Mouse (Mus musculus): ENCODE data around the gene Prkch. TPM values are rescaled to one million over a fixed set of nuclear protein-coding genes. Genes with fewer than 3 reads are reported as not detected.

Gene Prkch
- total RNA-seq, 2 experiments from 2014 or later = 25.1 to 27.2 TPM

- intact Hi-C loops (cut with DNase I) = no loop called here
- no peak for DNase-seq
These were observed 10.0 kb upstream of the Prkch start for GRCm38 (mm10) chr12:73574632-73575031.

DNA sequence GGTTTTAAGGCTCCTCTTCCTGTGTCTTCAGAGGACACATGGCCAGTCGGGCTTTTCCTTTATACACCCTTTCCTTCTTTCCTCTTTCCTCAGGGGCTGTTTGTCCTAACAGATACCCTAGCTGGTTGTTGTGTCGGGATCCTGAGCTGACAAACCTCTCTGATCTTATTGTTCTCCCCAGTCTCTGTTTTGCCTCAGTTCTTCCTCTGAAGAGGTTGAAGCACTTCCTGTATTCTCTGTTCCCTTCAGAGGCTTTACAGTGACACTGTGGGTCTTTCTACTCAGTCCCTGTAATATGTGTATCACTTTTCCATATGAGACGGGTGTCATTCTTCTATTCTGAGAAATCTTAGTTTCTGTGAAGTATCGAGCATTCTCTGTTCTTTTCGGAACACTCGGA is 6.5 kb upstream of the Prkch start:
- intact Hi-C loops (cut with DNase I) = no loop called here
- DNase-seq = no peak

GRCm38 (mm10) chr12:73580811-73581210 is 3.8 kb upstream of the Prkch start:
- intact Hi-C loops (cut with DNase I) = no loop called here

DNA sequence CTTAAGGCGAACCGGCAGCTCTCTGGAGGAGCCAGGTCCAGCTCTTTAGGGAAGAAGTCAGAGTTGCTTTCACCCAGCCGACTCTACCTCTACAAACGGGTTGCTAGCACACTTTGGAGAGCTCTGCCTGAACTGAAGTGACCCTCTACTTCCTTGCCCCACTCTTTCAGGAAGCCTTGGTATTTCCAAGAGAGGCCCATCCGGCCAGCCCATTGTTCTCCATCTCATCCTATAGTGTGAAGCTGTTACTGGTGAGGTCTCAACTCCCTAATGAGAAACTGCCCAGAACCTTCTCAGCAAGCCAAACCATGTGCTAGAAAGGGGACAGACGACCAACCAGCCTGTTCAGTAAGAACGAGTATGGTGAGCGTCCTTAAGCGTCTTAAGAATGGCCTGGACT is 1.3 kb upstream of the Prkch start:
- DNase-seq = peak in 1 of 2 experiments; percentile 12

More at GRCm38 (mm10) chr12:73580811-73581210, 3.8 kb upstream of the Prkch start:
- DNase-seq = no peak

GRCm38 (mm10) chr12:73583813-73584609 is 585 bp upstream of the Prkch start:
- DNase-seq = peak; percentile 37 to 61
- intact Hi-C loops (cut with DNase I) = loop anchor here (2.0 kb wide), 1 partner anchor 109 kb away; no protein-coding TSS in a partner anchor

More for the DNA sequence above, 1.3 kb upstream of the Prkch start:
- intact Hi-C loops (cut with DNase I) = no loop called here

- intact Hi-C loops (cut with DNase I) = loop anchor here (2.0 to 5.0 kb wide), 2 partner anchors 87 to 107 kb away; no protein-coding TSS in a partner anchor
- peak in 1 of 2 experiments; percentile 12 for DNase-seq
These were observed 725 bp downstream of the Prkch start for GRCm38 (mm10) chr12:73585241-73585801.

GRCm38 (mm10) chr12:73585850-73586249 is 1.3 kb downstream of the Prkch start:
- DNase-seq = no peak
- intact Hi-C loops (cut with DNase I) = loop anchor here (2.0 to 5.0 kb wide), 2 partner anchors 86 to 107 kb away; no protein-coding TSS in a partner anchor

DNA sequence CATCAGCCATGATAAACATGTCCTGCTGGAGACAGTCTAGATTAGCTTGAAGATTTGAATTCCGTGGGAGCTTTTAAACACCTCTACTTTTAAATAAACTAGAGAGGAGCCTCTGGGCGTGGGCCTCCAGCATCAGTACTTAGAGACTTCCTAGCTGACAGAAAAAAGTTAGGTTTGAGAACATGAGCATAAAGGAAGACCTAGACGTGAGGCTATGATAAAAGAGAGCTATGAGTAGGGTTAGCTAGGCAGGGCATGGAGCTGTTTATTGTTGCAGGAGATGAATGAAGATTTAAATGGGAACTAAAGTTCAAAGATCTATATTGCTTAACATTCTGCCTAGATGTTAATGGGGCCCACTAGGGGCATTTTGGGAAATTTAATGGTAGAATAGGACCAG is 2.7 kb downstream of the Prkch start:
- intact Hi-C loops (cut with DNase I) = loop anchor here (5.0 kb wide), 1 partner anchor 85 kb away; no protein-coding TSS in a partner anchor
- DNase-seq = no peak

DNA sequence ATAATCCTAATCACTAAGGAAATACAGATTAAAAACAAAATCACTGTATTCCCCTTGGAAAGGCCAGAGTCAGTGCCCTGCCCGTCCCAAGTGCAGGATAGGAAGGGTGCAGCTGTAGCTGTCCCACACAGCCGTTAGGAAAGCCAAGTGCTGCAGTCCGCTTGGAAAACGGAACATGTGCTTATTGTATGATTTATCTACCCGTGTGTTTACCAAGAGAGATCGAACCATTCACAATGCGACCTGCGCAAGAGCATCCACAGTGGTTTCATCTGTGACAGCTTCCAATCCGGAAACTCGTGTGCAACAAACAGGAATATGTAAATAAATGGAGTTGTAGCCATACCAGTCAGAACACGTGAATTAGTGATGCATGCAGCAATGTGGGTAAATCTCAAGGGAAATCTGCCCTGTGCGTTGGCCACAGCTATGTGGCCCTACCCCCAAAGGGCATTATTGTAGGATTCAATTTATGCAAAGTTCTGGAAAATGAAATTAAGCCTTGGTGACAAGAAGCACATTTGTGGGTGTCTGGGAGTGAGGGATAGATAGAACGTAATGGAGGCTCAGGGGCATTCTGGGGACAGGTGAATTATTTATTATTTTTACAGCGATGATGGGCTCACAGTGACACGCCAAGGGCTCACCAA is 6.2 kb downstream of the Prkch start:
- intact Hi-C loops (cut with DNase I) = no loop called here
- no peak for DNase-seq

- DNase-seq = peak; percentile 65 to 75
- intact Hi-C loops (cut with DNase I) = no loop called here
These were observed 7.0 kb downstream of the Prkch start for GRCm38 (mm10) chr12:73591625-73592024.

DNA sequence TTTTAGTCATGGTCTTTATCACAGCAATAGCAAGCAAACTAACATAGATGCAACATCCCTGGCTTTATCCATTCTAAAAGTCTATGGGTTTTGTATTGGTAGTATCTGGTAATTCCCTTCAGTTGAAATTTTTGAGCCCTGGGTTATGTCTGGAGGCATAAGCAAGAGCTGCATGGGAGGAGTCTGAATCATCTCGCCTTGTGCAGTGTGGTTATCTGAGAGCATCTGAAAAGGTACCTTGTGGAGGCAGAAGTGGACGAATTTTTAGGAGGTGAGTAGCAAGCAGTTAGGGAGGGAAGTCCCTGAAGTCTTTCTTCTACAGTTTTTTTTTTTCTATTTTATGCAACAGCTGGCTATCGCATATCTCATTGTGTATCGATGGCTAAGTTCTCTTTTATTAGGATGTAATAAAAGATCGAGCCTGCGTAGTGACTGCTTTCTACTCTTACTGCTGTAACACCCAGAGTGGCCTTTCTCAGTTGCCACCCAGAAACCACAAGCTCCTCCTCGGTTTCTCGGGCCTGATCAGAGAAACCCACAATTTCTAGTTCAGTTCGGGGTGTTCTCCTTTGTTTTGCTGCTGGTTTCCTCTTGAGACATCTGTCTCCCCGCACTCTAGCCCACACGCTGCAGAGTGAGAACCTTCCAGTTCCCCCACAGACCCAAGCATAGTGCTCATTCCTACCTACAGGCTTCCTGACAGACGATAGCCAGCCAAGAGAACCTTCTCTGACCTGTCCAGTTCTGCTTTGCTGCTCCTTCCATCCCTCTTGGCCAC is 8.6 kb downstream of the Prkch start:
- DNase-seq = no peak
- intact Hi-C loops (cut with DNase I) = no loop called here

DNA sequence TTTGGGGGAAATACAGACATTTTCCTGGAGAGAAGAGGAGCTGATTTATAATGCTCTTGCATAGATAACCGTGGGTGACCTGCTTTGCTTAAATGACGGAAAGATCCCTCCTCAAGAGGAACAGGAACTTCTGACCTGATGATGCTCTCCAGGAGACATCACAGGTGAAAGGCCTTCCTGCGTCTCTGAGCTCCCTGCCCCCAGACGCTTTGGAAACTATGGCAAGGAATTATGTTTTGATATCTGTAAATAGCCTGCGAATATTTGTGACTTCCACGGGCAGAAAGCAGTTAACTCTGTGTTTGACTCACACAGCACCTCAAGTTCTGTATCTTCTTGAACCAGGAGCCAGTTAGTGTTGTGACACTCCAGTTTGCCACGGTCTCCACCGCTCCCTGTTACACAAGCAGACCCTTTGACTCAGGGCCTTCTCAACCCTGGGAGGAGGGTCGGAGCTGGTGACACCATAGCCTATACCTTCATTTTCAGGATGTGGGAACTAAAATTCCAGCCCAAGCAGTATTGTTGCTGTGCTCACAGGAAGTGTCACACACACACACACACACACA is 9.7 kb downstream of the Prkch start:
- no peak for DNase-seq
- intact Hi-C loops (cut with DNase I) = no loop called here

DNA sequence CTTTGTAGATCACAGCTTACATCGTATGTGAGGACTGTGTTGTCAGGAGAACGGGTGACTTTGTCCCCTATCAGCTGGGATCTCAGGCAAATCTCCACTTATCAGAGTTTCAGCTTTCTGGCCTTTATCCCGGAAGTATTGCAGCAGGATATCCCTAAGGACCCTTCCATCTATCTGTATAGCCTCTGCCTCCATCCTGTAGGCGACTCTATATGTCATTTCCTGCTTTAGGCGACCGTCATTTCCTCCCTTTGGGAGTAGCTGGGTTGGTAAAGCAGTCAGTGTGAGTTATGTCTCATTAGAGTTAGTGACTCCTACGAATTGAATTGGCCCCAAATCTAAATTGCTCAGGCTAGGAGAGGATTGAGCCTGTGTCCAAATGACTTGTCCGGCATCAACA is 10.6 kb downstream of the Prkch start:
- no peak for DNase-seq
- intact Hi-C loops (cut with DNase I) = loop anchor here (5.0 kb wide), 1 partner anchor 42 kb away; no protein-coding TSS in a partner anchor

DNA sequence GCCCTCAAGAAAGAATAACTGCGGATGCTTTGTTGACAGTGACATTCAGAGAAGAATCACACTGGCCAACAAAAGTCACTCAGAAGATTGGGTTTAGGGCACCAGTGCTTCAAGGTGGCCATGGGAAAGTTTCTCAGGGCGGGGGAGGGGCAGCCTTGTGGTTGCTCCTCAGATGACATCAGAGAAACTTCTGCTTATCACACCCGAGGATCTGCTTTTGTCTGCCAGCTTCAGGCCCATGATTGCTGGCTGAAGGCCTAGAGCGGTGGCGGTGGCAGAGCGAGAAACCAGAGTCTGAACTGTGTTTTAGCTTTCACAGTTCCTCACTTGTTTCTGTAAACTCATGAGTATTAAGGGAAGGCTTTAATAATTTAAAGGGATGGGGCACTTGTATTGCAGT is 13.6 kb downstream of the Prkch start:
- intact Hi-C loops (cut with DNase I) = loop anchor here (5.0 kb wide), 1 partner anchor 39 kb away; no protein-coding TSS in a partner anchor
- peak; percentile 21 to 32 for DNase-seq

DNA sequence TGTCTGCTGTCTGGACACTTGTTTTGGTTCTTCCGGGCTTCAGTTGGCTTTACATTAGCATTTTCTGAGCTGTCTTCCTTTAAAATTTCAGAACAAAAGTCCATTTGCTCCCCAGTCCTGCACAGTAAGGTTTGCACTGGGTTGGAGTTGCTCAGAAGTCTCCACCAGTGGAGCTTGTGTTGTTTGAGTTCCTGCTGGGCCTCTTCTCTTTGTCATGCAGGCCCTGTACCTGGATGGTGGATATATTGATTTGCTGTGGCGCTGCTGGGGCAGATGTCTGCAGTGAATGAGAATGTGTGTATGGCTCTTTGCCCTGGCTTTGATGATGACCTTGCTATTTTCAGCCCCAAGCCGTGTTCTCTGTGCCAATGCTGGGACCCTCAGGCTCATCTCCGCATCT is 15.9 kb downstream of the Prkch start:
- intact Hi-C loops (cut with DNase I) = no loop called here
- no peak for DNase-seq

DNA sequence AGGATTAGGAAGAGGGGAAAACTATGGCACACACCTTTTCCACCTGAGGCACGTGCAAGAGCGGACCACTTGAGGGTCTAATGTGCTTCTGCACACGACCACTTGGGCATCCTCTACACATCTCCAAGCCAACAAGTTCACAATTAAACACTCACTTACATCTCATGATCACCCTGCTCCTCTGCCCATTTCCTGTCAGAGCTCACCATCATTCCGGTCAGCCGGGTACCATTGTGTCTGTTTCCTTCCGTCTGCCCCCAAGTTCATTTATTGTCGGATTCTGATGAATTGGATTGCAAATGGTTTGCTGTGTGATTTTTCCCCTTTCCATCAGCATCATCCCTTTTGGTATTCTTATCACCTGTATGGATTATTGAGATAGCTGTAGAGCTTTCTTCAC is 18.4 kb downstream of the Prkch start:
- DNase-seq = no peak
- intact Hi-C loops (cut with DNase I) = no loop called here

DNA sequence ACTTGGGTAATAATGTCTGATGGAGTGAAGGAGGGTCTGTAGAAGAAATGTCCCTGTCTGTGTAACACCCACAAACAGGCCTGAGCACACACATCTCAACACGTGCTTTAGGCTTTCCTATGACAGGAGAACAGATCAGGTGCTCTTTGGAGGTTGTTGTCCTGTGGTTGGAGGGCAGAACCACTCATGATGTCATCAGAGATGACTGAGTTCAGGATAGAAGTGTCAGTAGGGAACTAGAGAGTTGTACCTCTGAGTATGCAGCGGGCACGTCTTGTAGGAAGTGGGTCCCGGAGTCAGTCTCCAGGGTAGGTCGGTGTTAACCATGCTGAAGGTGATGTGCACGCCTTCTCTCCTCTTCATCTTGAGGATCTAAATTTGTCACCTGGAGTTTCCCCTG is 19.1 kb downstream of the Prkch start:
- intact Hi-C loops (cut with DNase I) = no loop called here

GRCm38 (mm10) chr12:73604762-73605161 is 20.2 kb downstream of the Prkch start:
- DNase-seq = no peak
- intact Hi-C loops (cut with DNase I) = no loop called here

More for the DNA sequence above, 19.1 kb downstream of the Prkch start:
- no peak for DNase-seq

DNA sequence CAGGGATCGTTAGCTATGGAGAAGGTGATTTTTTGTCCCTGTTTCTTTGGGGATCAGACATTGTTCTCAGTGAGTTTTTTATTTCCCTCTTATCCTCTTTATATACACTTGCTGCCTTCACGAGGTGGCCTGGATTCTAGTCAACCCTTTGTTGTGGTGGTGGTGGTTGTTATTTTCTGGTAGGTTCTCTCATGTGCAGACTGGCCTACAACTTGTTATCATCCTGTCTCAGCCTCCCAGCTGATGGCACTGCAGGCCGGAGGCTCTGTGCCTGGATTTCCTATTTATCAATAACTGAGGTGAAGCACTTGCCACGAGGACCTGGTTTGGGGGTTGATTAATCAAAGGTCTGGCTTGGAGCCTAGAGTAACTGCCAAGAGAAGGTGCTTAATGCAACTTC is 20.6 kb downstream of the Prkch start:
- intact Hi-C loops (cut with DNase I) = no loop called here
- DNase-seq = no peak
